Mouse (Mus musculus) inflammation-experienced regulatory T-cells (primary cell): ENCODE results near the gene Noct. TPM values are rescaled to one million over a fixed set of nuclear protein-coding genes. Genes with fewer than 3 reads are reported as not detected.

ENCODE experiments used
- polyA plus RNA-seq, 2 experiments: library from polyadenylated mRNA; unstranded; fragments of 100-300 nt; shearing (Covaris generic); gene quantifications; one replicate each; pipeline ENCODE4 v1.2.1; 2017

The Noct gene
- 10 to 100 TPM in 1 of 2 experiments, 1 to 10 TPM in 1; 8.8 to 10.4 TPM for polyA plus RNA-seq

GRCm38 (mm10) chr3:51224363-51225225, at the start of gene Noct:
Gene Noct (plus strand): TSS chr3:51224447.

Other genes starting within 250 kb of the Noct start
- gene Elf2, start 116.2 kb downstream of the Noct start, polyA plus RNA-seq = 100 to 1,000 TPM in 1 of 2 experiments, 10 to 100 TPM in 1; 96.3 to 108 TPM
- gene Mgarp, start 172.3 kb downstream of the Noct start, polyA plus RNA-seq = 1 to 10 TPM; 1.8 to 3.4 TPM
- 100 to 1,000 TPM; 119 to 189 TPM for gene Ndufc1, start 184.5 kb downstream of the Noct start, polyA plus RNA-seq
- 10 to 100 TPM; 67.1 to 83.4 TPM for gene Naa15, start 190.7 kb downstream of the Noct start, polyA plus RNA-seq